Mouse (Mus musculus) forebrain, embryonic 16.5 days (tissue): Measurements from ENCODE around the gene Lhb. TPM values are rescaled to one million over a fixed set of nuclear protein-coding genes. Genes with fewer than 3 reads are reported as not detected.

Experiments used
- ATAC-seq: fragments of 200-750 bp; cut with Nextera tagmentation; 2 replicates; pipeline ENCODE4 v1.8.0; 2017; ENCODE audit warnings: mild to moderate bottlenecking, moderate library complexity
- H3K27ac ChIP-seq: fragments of 300-500 bp; sonication (generic); 2 replicates; pipeline ENCODE4 v1.5.1; 2014; ENCODE audit warnings: low read length, control low read depth
- H3K27me3 ChIP-seq: fragments of 300-500 bp; sonication (generic); replicated peaks from 2 replicates; pipeline ENCODE4 v1.6.1; 2014; ENCODE audit warnings: low read length; ENCODE audit not compliant: control insufficient read depth, insufficient read depth
- H3K36me3 ChIP-seq: fragments of 300-500 bp; sonication (generic); 2 replicates; pipeline ENCODE4 v1.6.1; 2014; ENCODE audit not compliant: control insufficient read depth, insufficient read depth
- H3K4me1 ChIP-seq: fragments of 300-500 bp; sonication (generic); replicated peaks from 2 replicates; pipeline ENCODE4 v1.6.1; 2014; ENCODE audit warnings: low read length; ENCODE audit not compliant: control insufficient read depth, insufficient read depth
- H3K4me2 ChIP-seq: fragments of 300-500 bp; sonication (generic); 2 replicates; pipeline ENCODE4 v1.6.1; 2014; ENCODE audit warnings: mild to moderate bottlenecking, low read length, control low read depth
- H3K4me3 ChIP-seq: fragments of 300-500 bp; sonication (generic); replicated peaks from 2 replicates; pipeline ENCODE4 v1.5.1; 2014; ENCODE audit warnings: mild to moderate bottlenecking, low read length, control low read depth
- H3K9ac ChIP-seq: fragments of 300-500 bp; sonication (generic); replicated peaks from 2 replicates; pipeline ENCODE4 v1.6.1; 2014; ENCODE audit warnings: low read depth, low read length, control low read depth
- H3K9me3 ChIP-seq: fragments of 300-500 bp; sonication (generic); 2 replicates; pipeline ENCODE4 v1.6.1; 2016; ENCODE audit warnings: low read length; ENCODE audit not compliant: control insufficient read depth
- WGBS: fragments of 180-500 bp; shearing (Covaris S2); extraction: QIAGEN DNeasy Blood & Tissue Kit; methylation state at CpG from one replicate; pipeline ENCODE4 v1.1.7; 2014; 5-methylcytosine and 5-hydroxymethylcytosine counted together
- polyA plus RNA-seq: library from polyadenylated mRNA; unstranded; fragments of >200 nt; fragmentation: Nextera tagmentation; extraction: Ambion mirVana; gene quantifications from 2 replicates; pipeline ENCODE4 v1.2.1, GENCODE M21; 2015

The Lhb gene
- polyA plus RNA-seq, 1 experiment from 2014 or later = 0.44 TPM

DNA sequence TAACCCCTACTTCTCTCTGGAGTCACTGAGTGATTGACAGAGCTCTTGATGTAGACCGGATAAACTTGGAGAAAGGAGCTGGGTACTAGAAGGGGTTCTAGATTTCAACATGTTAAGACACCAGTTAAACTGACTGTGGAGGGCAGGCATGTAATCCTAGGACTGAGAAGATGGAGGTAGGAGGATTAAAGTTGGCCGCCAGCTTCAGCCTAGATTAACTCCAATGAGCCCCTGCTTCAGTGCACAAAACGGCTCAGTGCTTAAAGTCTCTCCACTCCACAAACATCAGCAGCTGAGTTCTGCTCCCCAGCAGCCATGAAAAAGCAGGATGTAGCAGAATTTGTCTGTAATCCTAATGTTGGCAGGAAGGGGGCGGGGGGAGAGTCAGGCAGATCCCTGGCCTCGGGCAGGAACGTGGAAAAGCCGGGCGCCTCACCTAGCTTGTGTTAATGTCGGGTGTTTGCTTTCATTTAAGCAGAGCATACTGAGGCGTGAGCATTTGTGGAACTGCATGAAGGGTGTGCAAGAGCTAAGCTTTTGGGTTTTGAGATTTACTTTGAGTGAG lies 19.0 kb upstream of the Lhb start:
- Histone ChIP-seq H3K9ac (no peak overlapping the region), H3K36me3 (no peaks in the 10 kb centered on the region), H3K9me3 (no peaks in the 10 kb centered on the region), H3K27ac (no peak overlapping the region), H3K4me2 (no peak overlapping the region), H3K4me1 (peaks cover 5% of the 10 kb centered on the region; the same call in 1 of the 2 replicates), H3K4me3 (no peak overlapping the region), H3K27me3 (peaks cover 22% of the 10 kb centered on the region)
- no peak for ATAC-seq
- WGBS = 71% methylated on average over 10 of the region's 10 CpGs

GRCm38 (mm10) chr7:45403532-45404261 lies 16.9 kb upstream of the Lhb start:
- H3K27ac ChIP-seq = no peak overlapping the region
- WGBS = 47% methylated on average over 6 of the region's 6 CpGs
- no peak overlapping the region for H3K4me2 ChIP-seq
- peaks cover 43% of the 10 kb centered on the region for H3K27me3 ChIP-seq
- no peak overlapping the region for H3K4me3 ChIP-seq
- H3K9ac ChIP-seq = no peak overlapping the region
- no peaks in the 10 kb centered on the region; the same call in 1 of the 2 replicates for H3K9me3 ChIP-seq
- peaks cover 7% of the 10 kb centered on the region; the same call in 1 of the 2 replicates for H3K4me1 ChIP-seq
- ATAC-seq = no peak
- no peaks in the 10 kb centered on the region for H3K36me3 ChIP-seq

DNA sequence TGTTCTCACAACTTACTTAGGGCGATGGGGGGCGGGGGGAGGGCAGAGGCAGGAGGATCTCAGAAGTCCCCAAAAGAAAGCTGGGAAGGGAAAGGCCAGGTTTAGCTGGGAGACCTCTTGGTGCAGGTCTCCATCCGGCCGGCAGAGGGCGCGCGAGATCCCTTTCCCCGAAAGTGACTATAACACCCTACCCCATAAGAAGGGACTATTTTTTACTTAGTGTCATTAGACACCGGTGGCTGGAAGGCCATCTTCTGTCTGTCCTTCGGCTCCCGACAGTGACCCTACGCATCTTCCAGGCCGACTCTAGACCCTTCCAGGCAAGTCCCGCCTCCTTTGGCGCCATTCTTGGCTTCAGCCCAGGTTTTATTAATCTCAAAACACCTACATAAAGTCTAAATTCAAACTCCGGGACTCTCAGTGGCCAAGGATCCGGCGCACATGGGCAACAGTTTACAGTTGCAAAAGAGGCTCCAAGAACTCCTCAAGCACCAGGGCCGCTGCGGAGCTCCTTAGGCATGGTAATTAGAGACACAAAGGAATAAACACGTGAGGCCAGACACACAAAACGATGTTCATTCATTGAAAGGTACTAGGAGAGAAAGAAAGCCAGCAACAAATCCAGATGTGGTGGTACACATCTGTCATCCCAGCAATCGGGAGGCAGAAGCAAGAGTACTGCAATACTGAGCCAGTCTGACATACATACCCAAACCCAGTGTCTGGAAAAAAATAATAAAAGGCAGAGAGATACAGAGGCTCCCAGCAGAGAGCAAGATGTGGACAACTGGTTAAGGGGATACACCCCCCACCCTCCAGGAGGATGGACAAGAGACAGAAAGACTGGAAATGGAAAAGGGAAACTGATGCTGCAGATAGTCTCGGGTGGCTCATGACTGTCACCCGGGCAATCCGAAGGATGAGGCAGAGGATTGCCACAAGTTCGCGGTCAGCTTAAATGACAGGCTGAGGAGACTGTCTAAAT lies 15.2 kb upstream of the Lhb start, which contains the start of gene Kcna7:
Gene Kcna7, plus strand, starts transcription at position 563 of the 985 bp plus-strand sequence.
- Histone ChIP-seq H3K27ac (no peak within 1 kb of the TSS), H3K4me1 (peaks cover 7% of the 10 kb centered on the region; the same call in 1 of the 2 replicates), H3K4me2 (peak within 1 kb of the TSS; percentile 43), H3K27me3 (peaks cover 59% of the 10 kb centered on the region), H3K36me3 (no peaks in the 10 kb centered on the region), H3K9ac (no peak within 1 kb of the TSS), H3K9me3 (no peaks in the 10 kb centered on the region; the same call in 1 of the 2 replicates), H3K4me3 (peak within 1 kb of the TSS; percentile 32)
- 9% methylated on average over 28 of the region's 28 CpGs for WGBS
- 0 out of 2 replicates have a peak, but pooled peaks have one; percentile 31 for ATAC-seq

DNA sequence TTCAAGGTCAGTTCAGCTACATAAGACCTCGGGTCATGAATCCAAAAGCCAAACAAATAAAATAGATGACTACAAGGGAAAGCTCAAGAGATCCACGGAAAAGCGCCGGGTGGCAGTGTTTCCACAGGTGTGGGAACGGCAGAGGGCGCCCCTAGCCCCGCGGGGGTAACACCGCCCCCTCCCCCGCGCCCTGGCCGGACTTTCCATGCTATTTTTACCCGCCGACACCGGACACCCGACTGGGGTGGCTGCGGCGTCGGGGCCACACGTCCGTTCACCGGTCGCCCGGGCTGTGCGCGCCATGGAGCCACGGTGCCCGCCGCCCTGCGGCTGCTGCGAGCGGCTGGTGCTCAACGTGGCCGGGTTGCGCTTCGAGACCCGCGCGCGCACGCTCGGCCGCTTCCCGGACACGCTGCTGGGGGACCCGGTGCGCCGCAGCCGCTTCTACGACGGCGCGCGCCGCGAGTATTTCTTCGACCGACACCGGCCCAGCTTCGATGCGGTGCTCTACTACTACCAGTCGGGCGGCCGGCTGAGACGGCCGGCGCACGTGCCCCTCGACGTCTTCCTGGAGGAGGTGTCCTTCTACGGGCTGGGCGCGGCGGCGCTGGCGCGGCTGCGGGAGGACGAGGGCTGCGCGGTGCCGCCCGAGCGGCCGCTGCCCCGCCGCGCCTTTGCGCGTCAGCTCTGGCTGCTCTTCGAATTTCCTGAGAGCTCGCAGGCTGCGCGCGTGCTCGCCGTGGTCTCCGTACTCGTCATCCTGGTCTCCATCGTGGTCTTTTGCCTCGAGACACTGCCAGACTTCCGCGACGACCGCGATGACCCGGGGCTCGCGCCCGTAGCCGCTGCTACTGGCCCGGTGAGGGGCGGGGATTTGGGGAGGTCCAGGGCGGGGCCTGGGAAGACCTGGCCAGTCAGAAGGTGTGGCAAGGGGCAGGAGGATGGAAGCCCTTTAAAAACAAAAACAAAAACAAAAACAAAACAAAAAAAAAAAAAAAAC lies 14.2 kb upstream of the Lhb start:
- Histone ChIP-seq H3K4me2 (peak overlapping the region; percentile 43), H3K4me1 (peaks cover 7% of the 10 kb centered on the region; the same call in 1 of the 2 replicates), H3K4me3 (peak overlapping the region; percentile 32), H3K9me3 (no peaks in the 10 kb centered on the region; the same call in 1 of the 2 replicates), H3K9ac (no peak overlapping the region), H3K36me3 (no peaks in the 10 kb centered on the region), H3K27ac (no peak overlapping the region), H3K27me3 (peaks cover 68% of the 10 kb centered on the region)
- 2% methylated on average over 113 of the region's 114 CpGs for WGBS
- ATAC-seq = no peak

DNA sequence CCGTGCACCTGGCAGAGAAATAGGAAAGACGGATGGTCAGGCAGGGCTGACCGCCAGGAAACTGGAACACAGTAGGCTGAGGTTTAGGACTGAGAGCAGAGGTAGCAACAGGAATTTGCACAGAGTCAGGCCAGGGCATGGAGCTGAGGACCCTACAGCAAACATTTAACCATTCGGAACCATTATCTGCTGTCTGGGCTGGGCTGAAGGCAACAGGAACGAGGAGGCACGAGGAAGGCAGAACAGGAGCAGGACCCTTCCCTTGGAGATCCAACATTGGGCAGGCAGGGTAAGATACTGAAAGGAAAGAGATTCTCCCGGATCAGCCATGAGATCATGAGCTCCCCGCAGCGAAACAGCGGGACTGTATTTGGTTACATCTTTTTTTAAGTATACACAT lies 12.8 kb upstream of the Lhb start:
- ATAC-seq = no peak
- Histone ChIP-seq H3K4me1 (peaks cover 7% of the 10 kb centered on the region; the same call in 1 of the 2 replicates), H3K9ac (no peak overlapping the region), H3K4me2 (no peak overlapping the region), H3K27ac (no peak overlapping the region), H3K36me3 (no peaks in the 10 kb centered on the region), H3K4me3 (no peak overlapping the region), H3K9me3 (no peaks in the 10 kb centered on the region; the same call in 1 of the 2 replicates), H3K27me3 (peaks cover 76% of the 10 kb centered on the region)
- 81% methylated on average over 10 of the region's 10 CpGs for WGBS

- Histone ChIP-seq H3K4me1 (peaks cover 9% of the 10 kb centered on the region), H3K4me2 (no peak overlapping the region), H3K9me3 (no peaks in the 10 kb centered on the region; the same call in 1 of the 2 replicates), H3K27ac (no peak overlapping the region), H3K27me3 (peaks cover 80% of the 10 kb centered on the region), H3K36me3 (no peaks in the 10 kb centered on the region), H3K4me3 (no peak overlapping the region), H3K9ac (no peak overlapping the region)
- ATAC-seq = no peak
- WGBS = 73% methylated on average over 7 of the region's 7 CpGs
These were observed 12.3 kb upstream of the Lhb start for GRCm38 (mm10) chr7:45408351-45408750.

DNA sequence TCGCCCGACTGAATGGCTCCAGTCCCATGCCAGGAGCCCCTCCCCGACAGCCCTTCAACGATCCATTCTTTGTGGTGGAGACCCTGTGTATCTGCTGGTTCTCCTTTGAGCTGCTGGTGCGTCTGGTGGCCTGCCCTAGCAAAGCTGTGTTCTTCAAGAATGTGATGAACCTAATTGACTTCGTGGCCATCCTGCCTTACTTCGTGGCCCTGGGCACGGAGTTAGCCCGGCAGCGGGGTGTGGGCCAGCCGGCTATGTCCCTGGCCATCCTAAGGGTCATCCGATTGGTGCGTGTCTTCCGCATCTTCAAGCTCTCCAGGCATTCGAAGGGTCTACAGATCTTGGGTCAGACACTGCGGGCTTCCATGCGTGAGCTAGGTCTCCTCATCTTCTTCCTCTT lies 11.7 kb upstream of the Lhb start:
- no peak overlapping the region for H3K4me2 ChIP-seq
- H3K36me3 ChIP-seq = no peaks in the 10 kb centered on the region
- H3K4me1 ChIP-seq = peaks cover 15% of the 10 kb centered on the region
- H3K4me3 ChIP-seq = no peak overlapping the region
- H3K27ac ChIP-seq = no peak overlapping the region
- WGBS = 91% methylated on average over 17 of the region's 17 CpGs
- no peak overlapping the region for H3K9ac ChIP-seq
- peaks cover 86% of the 10 kb centered on the region for H3K27me3 ChIP-seq
- no peak for ATAC-seq
- H3K9me3 ChIP-seq = no peaks in the 10 kb centered on the region; the same call in 1 of the 2 replicates

DNA sequence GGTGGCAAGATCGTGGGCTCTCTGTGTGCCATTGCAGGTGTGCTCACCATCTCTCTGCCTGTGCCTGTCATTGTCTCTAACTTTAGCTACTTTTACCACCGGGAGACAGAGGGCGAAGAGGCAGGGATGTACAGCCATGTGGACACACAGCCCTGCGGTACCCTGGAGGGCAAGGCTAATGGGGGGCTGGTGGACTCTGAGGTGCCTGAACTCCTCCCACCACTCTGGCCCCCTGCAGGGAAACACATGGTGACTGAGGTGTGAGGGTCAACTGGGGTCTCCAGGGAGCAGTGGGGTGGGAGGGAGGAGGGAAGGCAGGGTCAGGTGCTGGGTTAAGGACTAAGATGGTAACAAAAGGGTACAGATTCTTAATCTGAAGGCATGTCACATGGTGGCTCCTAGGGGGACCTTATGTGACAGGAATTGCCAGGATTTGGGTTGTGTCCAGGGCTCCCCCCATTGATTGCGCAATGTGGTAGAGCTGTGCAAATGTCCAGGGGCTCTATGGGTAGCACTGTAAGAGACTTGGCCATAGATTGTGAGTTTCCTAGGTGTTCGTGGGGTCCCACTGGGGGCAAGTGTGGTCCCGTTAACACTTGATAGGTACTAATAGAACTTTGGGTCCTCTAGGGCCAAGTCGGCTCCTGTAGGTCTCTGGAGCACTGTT lies 11.0 kb upstream of the Lhb start:
- H3K27me3 ChIP-seq = peaks cover 93% of the 10 kb centered on the region
- 81% methylated on average over 8 of the region's 8 CpGs for WGBS
- H3K27ac ChIP-seq = no peak overlapping the region
- H3K9me3 ChIP-seq = no peaks in the 10 kb centered on the region; the same call in 1 of the 2 replicates
- no peak for ATAC-seq
- no peak overlapping the region for H3K4me3 ChIP-seq
- no peaks in the 10 kb centered on the region for H3K36me3 ChIP-seq
- H3K9ac ChIP-seq = no peak overlapping the region
- no peak overlapping the region for H3K4me2 ChIP-seq
- H3K4me1 ChIP-seq = peaks cover 16% of the 10 kb centered on the region
